Mouse (Mus musculus): ENCODE data around the gene Ppp1r36.

Gene Ppp1r36

DNA sequence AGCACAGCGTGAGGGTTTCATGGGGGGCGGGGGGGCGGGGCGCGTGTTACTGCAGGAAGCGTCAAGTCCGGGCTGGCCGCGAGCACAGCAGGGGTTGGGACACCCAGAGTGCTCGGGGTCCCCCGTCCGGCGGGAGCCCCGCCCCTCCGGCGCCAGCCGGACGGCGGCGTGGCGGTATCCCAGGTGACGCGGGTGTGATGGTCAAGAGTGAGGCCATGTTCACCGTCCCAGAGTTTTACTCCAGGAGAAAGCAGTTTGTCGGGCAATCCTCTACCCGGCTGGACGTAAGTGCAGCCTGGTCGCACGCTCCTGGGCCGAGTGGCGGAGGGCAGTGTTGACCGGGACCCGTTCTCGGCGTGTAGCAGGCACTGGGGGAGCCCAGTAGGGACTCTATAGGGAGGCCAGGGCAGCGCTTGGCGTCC lies at the start of gene Ppp1r36:
TSS of gene Ppp1r36 (plus strand) at position 106 of the 422 bp plus-strand sequence.
- DNase-seq = peak in 1 of 2 experiments; percentile 22

DNA sequence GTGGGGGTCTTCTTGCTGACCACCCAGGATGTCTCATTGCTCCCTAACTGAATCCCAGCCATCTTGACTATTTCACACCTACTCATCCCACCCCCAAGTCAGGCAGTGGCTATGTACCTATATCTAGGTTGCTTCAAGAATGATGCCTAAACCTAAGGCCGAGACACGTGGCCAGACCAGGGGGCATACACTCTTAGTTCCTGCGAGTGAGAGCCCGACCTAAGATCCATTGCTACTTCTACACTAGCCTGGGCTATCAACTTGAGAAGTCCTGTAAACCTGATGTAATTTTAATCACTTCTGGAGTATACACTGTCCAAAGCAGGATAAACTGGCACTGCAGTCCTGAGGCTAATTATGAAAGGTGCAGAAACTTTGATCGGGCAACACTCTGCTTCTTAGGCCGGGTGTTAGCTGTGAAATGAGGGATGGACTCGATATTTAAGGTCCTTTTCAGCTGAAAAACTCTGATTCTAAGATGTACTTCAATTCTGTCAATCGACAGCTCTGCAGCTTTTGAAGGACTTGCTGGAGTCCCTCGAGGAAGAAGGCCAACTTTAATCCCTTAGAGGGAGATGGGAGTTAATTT lies 49.0 kb upstream of the Ppp1r36 start:
- DNase-seq = peak in 1 of 2 experiments; percentile 22

DNA sequence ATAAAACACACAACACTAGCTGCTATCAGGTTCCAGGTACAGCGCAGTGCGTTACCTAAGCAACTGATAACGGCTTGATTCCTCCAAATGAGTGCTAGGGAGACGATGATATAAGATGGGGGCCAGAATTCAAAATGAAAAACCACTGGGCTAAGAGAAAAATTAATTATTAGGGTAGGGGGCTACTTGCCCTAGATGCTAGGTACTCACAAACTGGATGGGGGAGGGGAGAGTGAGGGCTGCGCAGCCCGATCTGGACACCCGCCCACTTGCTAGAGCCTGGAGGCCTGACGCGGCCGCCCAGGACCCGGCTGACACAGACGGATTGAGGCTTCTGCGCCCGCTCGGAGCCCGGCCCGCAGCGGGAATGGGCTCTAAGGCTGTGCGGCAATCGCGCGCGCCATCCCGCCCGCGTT lies 48.5 kb upstream of the Ppp1r36 start:
- DNase-seq = peak; percentile 88 to 92

DNA sequence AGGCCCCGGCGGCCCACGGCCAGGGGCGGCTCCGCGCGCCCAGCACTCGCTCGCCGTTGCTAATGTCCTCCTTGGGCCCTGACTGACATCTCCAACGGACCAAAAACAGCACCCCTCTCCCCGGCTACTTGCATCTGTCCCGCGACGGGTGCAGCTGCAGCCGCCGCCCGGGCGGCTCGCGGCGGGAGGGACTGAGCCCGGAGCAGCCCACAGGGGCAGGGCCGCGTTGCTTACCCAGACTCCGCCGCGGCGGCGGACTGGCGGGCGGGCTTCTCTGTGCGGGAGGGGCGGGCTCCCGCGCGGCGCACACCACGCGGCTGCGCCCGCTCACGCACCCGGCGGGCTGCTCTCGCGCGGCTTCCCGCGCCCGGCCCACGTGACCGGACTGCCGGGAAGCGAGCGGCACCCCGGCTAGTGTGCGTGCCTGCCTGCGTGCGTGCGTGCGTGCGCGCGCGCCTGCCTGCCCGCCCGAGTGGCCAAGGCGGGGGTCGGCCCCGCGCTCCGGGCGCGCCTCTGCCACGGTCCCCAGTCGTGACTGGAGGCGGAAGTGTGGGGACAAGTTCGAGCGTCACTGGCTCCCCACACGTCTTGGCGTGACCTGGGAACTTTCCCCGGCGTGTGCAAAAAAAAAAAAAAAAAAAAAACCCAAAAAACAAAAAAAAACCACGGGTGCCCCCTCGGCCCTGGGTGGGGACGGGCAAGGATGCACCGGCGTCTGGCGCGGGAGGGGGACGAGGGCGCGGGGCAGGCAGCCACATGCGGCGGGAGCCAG lies 47.9 kb upstream of the Ppp1r36 start, which contains the start of gene Zbtb25:
TSS of gene Zbtb25 (minus strand) at position 397 of the 772 bp plus-strand sequence.
- DNase-seq = peak; percentile 91 to 95

DNA sequence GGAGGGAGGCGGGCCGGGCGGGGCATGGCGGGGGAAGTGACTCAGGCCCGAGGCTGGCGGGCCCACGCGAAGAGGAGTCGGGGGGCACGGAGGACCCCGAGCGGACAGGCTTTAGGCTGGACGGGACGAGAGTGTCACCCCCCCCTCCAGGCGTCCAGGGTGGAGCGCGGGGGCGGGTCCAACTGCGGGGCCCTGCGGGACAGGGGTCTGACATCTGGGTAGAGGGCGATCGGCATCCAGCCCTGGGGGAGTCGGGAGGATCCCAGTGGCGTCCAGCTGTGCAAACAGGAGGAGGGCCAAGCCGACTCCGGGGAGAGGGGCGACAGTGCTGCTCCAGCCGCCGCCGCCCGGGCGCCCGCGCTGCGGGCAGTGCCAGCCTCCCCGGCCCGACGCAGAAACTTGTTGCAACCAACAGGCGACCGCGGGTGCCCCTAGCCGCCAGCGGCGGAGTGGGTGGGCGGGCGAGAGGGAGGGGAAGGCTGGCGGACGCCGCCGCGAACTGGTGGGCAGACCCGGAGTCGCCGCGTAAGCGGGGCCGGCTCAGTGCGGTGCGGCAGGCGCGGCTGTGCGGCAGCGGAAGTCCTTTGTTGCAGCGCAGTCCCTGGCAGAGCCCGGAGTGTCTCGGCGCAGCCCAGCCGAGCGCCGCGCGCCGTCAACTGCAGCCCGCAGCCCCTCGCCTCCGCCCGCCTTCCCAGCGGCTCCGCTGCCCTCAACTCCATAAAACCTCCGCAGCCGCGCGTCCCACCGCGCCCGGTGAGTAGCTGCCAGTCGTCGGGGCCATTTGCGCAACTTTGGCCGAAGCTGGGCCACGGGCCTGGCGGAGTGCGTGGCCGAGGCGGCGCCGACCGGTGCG lies 47.1 kb upstream of the Ppp1r36 start, which contains the start of gene Zbtb1:
TSS of gene Zbtb1 (plus strand) at position 289 of the 853 bp plus-strand sequence.
- DNase-seq = peak; percentile 84 to 85

DNA sequence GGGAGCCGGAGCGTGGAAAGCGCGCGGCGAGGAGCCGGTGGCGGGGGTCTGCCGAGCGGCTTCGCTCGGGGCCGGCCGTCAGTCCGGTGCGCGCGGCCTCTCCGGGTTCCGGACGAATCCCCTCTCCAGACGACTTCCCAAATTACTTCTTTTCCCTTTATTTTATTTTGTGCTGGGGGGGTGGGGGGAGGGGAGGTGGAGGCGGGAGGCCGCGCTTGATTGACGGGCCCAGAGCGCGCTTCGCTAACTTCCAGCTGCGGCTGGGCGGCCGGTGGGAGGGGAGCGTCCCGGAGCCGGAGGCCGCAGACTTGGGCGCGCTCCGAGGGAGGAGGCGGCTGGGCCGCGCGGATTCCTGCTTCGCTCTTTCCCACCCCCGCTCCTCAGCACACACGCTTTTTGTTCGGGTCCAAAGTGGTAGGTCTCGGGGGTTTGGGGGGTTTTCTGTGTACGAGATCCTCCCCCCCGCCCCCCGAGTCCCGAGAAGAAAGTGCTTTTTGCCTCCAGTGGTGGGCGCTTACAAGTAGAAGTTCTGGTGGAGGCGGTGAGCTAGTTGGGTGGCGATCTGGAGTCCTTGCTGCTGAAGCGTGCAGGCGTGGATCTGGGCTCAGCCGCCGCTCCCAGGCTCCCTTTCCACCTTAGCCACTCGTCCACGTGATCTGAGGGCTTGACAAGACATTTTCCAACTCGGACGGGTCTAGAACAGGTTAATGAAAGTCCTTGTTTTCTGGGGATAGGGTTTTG lies 46.3 kb upstream of the Ppp1r36 start:
- DNase-seq = peak; percentile 69 to 77

DNA sequence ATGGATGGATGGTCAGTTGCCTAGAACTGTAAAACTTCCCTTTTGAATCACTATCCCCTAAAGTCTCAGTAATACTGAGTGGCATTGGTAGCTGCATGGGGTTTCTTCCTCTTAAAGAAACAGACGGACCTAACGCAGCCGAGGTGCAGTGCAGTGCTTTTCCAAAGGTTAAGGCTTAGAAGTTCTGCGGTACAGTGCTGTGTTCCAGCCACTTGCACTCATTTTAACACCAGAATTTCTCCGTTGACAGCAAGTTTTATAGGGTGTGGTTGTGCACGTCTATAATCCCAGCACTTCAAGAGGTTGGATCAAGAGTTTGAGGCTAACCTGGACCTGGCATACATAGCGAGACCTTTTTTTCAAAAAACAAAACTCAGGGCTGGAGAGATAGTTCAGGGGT lies 45.3 kb upstream of the Ppp1r36 start:
- DNase-seq = no peak

DNA sequence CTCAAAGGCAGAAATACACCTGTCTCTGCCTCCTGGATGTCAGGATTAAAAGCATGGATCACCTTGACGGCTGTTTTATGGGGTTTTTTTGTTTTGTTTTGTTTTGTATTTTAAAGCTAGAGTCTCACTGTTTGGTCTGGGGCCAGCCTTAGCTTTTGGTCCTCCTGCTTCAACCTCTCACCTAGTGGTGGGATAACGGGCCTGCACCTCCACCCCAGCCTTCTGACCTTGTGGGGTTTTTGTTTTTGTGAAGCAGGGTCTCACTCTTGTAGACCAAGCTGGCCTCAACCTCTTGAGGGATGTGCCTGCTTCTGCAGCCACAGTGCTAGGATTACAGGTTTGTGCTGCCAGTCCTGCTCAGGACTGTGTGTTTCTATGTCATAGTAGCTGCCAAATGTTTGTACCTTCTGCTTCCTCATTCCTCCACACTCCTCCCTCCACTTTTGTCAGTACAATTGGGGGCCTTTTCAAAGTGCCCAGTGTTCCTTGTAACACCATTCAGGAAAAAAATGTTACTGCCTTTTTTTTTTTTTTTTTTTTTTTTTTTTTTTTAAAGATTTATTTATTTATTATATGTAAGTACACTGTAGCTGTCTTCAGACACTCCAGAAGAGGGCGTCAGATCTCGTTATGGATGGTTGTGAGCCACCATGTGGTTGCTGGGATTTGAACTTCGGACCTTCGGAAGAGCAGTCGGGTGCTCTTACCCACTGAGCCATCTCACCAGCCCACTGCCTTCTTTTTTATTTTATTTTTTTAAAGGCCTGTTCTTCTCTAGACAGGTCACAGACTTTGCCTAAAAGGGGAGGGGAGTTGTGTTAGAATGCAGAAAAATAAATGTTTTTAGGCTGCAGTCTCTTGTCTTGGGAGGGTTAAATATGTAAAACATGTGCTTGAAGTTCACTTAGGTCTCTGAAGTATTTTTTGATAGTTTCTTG lies 44.2 kb upstream of the Ppp1r36 start:
- peak; percentile 21 to 54 for DNase-seq

DNA sequence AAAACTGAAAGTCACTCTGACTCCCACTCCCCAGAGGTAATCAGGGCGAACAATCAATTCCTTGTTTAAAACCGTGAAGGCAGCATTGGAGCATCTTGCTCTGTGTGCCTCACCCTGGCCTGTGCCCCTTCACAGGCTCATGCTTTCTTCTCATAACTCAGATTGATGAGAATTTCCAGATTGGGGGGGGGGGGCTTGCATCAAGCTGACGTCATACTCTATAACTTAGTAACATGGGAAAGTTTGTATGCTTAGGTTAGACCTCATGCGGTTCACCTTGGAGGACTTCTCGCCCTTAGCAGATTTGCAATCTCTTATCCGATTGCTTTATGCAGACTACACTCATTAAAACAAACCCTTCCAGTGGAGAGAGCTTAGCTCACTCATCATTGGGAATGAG lies 43.3 kb upstream of the Ppp1r36 start:
- no peak for DNase-seq

DNA sequence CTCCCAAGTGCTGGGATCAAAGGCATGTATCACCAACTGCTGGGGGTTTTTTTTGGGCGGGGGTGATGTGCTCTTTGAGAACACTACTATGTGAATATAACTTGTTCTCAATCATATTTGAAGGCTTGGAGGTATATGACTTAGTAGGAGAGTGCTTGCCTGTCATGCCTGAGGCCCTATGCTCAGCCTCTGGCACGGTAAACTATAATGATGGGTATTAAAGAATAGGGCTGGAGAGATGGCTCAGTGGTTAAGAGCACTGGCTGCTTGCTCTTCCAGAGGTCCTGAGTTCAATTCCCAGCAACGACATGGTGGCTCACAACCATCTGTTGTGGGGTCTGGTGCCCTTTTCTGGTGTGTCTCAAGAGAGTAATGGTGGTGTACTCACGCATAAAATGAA lies 42.4 kb upstream of the Ppp1r36 start:
- DNase-seq = no peak

DNA sequence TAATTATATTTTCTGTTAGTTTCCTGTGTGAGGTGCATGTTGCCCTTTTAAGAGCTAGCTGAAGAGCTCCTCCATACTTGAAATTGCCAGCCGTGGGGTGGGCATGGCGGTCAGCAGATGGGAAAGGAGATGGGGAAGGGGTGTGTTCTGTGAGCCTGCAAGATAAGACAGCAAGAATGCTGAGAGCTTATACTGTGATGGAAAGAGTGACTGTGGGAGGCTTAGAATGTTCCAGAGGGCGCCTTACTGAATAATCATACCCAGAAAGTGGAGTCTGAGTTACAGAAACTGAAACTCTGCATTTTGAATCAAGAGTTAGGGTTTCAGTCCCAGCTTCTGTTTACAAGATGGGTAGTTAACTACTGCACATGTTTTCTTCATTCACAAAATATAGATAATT lies 41.8 kb upstream of the Ppp1r36 start:
- no peak for DNase-seq

DNA sequence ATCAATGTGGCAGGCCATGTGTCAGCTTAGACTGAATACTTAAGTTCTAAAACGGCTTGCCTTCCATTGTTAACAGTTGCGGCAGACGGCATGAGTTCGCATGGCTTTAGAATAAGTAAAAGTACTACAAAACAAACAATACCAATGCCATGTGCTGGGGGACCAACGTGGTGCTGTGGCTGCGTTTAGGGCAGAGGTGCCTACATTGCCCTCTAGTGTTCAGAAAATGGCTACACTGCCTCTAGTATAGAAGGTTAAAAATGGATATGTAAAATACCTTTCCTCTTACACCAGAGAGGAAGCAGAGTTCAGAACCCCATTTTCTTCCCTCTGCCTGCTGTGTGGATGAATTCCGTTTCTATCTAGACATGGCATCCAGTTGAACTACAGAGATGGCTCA lies 40.7 kb upstream of the Ppp1r36 start:
- peak; percentile 39 to 57 for DNase-seq

DNA sequence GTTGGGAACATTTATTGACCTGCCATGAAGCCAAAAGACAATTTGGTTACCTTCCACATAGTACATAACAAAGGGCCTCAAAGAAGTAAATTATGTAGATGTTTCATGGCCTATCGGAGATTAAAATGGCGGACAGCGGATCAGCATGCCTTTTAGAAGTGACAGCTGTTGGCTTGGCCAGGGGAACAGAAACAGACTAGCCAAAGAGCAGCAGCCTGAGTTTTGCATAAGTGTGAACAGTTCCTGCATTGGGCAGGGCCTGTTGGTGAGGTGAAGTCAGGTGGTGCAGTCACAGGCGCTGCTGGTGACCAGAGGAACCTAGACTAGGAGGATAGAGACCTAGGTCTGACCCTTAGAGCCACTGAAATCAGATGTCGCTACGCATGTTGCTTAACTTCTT lies 40.3 kb upstream of the Ppp1r36 start:
- DNase-seq = no peak

DNA sequence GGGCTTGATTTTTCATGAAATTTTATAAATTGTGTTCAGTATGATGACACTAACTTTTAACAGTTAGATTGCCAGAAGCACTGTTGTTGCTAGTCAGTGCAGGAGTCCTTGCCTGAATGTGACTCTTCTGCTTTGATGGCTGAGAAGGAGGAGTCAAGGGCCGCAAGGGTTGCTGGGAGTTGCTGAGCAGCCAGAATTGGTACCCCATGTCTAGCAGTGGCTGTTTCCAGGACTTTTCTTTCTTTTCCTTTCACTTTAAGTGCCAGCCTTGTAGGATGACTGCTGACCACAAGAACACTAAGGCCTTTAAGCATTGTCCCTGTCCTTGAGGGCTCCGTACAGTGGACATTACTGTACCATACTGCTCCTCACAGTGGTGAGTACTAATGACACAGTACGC lies 39.6 kb upstream of the Ppp1r36 start:
- DNase-seq = no peak

DNA sequence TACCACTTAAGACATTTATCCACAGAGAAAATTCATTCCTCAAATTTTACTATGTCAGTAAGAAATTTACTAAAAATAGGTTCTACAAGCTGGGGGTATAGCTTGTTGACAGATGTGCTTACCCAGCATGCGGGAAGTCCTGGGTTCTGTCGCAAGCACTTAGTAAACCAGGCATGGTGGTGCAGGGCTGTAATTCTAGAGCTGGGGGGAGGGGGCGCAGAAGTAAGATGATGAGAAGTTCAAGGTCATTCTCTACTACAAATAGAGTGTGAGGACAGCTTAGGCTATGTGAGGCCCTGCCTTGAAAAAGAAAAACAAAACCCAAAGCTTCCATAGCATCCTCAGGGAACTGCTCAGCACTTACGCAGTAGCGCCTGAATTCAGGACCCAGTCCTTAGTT lies 38.8 kb upstream of the Ppp1r36 start:
- no peak for DNase-seq

DNA sequence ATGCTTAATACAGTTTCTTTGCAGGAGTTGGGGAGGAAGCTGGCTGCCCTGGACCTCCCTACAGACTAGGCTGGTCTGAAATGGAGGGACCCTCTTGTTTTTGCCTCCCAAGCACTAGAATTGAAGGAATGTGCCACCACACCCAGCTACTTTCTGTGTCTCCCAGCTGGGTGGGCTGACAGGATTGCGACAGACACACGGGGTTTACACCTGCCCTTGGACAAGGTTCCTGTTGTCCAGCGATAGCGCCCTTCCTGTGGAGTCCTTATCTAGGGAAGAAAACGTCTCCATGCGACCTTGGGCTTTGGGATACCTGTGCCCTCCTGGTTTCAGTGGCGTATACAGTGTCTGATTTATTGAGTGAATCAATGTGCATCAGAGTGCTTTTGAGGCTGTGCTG lies 37.2 kb upstream of the Ppp1r36 start:
- no peak for DNase-seq

DNA sequence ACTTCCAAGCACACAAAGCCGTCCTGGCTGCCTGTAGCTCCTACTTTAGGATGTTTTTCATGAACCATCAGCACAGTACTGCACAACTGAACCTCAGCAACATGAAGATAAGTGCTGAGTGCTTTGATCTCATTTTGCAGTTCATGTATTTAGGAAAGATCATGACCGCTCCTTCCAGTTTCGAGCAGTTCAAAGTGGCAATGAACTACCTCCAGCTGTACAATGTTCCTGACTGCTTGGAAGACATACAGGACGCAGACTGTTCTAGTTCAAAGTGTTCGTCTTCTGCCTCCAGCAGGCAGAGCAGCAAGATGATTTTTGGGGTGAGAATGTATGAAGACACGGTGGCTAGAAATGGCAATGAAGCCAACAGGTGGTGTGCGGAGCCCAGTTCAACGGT lies 32.0 kb upstream of the Ppp1r36 start:
- no peak for DNase-seq

DNA sequence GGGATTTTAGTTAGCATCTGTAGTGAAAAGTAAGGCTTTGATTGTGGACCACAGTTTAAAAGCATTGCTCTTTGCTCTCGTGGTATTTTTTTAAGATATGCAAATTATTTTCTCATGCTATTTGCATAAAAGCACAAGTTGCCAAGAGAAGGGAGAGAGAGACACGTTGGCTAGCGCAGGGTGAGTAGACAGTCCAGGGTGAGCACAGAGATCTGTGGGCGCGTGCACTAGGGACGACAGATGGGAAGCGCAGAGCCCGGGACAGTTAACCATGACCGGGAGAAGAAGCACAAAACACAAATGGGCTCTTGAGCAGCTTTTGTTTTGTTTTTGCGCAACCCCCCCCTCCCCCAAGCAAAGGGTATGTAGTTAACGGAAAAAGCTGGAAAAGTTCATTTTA lies 28.5 kb upstream of the Ppp1r36 start:
- DNase-seq = peak; percentile 67 to 74

DNA sequence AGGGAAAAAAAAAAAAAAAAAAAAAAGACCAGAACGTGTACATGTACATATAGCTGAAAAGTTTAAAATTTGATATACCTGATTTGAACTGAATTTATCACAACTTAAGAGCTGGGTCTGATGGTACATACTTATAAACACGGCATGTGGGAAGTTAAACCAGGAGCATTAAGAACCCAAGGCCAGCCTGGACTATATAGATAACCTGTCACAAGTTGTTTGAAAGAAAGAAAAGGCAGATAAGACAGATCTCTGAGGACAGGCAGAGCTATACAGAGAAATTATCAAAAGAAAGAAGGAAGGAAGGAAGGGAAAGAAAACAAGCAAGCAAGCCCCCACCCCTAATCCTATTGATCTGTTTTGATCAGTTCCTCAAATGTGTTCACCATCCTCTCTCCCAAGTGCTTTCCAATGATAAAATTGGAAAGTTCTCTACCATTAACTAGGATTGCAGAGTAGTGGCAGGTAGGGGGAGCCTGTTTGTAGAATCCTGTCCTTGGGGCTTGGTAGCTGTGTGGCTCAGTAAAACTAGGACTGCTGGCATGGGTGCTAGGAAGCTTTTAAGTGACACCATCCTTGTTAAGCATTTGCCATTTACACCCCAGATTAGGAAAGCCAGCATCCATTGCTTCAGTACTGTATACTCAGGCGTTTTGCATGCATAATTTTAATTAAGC lies 25.6 kb upstream of the Ppp1r36 start:
- DNase-seq = no peak

DNA sequence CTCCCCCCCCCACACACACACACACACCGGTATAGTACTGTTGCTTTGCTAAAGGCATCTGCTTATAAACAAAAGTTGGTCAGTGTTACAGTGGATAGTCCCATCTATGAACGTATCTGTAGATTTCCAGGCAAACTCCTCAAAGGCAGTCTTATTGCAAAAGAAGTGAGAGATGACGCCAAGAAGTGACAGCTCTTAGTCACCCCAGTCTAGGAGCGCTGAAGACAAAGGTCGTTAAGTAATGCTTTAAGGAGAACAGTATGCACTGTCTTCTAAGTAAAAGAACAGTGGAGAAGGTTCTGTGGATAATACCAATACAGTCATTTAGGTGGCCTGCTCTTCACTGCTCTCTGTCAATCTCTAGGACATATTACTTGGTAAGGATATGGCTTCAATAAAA lies 24.4 kb upstream of the Ppp1r36 start:
- DNase-seq = no peak

DNA sequence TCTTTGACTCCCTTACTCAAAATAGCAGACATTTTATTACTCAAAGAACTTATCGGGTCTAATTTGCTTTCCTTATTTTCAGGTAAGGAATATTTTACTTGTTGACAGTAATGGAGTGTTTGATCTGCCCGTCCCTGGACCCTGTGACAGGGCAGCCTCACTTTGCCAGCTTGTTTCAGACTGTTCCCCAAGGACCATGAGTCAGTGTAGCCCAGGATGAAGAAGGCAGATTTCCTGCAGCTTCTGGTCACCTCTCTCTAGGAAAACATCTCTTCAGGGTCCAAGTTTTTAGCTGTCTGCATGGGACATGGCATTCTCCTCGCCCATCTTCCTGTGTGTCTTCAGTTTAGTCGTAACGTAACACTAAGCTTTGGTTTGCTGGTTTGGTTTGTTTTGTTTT lies 20.1 kb upstream of the Ppp1r36 start:
- no peak for DNase-seq

Data from cerebellum, postnatal 10 days (tissue).